Mouse (Mus musculus): Measurements from ENCODE around the gene Smyd2. TPM values are rescaled to one million over a fixed set of nuclear protein-coding genes. Genes with fewer than 3 reads are reported as not detected.
A peak's percentile ranks its signal among the peaks of the same experiment; 100 is the strongest.

Smyd2 gene
- polyA plus RNA-seq, 1 experiment from 2014 or later, result 92.6 TPM

GRCm38 (mm10) chr1:189932190-189932589 lies 10.0 kb upstream of the Smyd2 start:
- Histone ChIP-seq H3K4me1 (no peaks in the 10 kb centered on the region), H3K36me3 (no peaks in the 10 kb centered on the region), H3K4me3 (replicated peaks) (0 out of 2 replicates have a peak overlapping the region, but pooled peaks have one; percentile 5), H3K9me3 (replicated peaks) (no peaks in the 10 kb centered on the region), H3K27ac (replicated peaks) (no peak overlapping the region), H3K9ac (replicated peaks) (no peak overlapping the region), H3K27me3 (replicated peaks) (no peaks in the 10 kb centered on the region), H3K4me2 (peak overlapping the region; percentile 34)
- 11% methylated on average over 12 of the region's 12 CpGs for WGBS
- ATAC-seq (ENCODE audit: low FRiP score), result no peak

- Histone ChIP-seq H3K9ac (replicated peaks) (no peak overlapping the region), H3K27me3 (replicated peaks) (no peaks in the 10 kb centered on the region), H3K4me1 (no peaks in the 10 kb centered on the region), H3K27ac (replicated peaks) (no peak overlapping the region), H3K9me3 (replicated peaks) (no peaks in the 10 kb centered on the region), H3K4me3 (replicated peaks) (no peak overlapping the region), H3K4me2 (no peak overlapping the region), H3K36me3 (no peaks in the 10 kb centered on the region)
- no peak for ATAC-seq (ENCODE audit: low FRiP score)
- WGBS, result 43% methylated on average over 4 of the region's 4 CpGs
Observed at GRCm38 (mm10) chr1:189929896-189930295, 7.7 kb upstream of the Smyd2 start.

- no peak for ATAC-seq (ENCODE audit: low FRiP score)
- peaks cover 4% of the 10 kb centered on the region for H3K4me1 ChIP-seq
- no peak overlapping the region for H3K4me3 ChIP-seq (replicated peaks)
- no peaks in the 10 kb centered on the region for H3K36me3 ChIP-seq
- H3K27me3 ChIP-seq (replicated peaks), result 0 out of 2 replicates have a peak, but pooled peaks cover 6% of the 10 kb centered on the region
- no peak overlapping the region for H3K9ac ChIP-seq (replicated peaks)
- no peak overlapping the region for H3K27ac ChIP-seq (replicated peaks)
- no peak overlapping the region for H3K4me2 ChIP-seq
- 1% methylated on average over 6 of the region's 6 CpGs for WGBS
- no peaks in the 10 kb centered on the region for H3K9me3 ChIP-seq (replicated peaks)
Observed at GRCm38 (mm10) chr1:189927644-189928043, 5.5 kb upstream of the Smyd2 start.

GRCm38 (mm10) chr1:189926279-189926678 lies 4.1 kb upstream of the Smyd2 start:
- WGBS, result 52% methylated on average over 8 of the region's 8 CpGs
- no peak overlapping the region for H3K4me2 ChIP-seq

GRCm38 (mm10) chr1:189923871-189924568 lies 1.9 kb upstream of the Smyd2 start:
- H3K9ac ChIP-seq (replicated peaks), result no peak overlapping the region
- peaks cover 24% of the 10 kb centered on the region for H3K4me1 ChIP-seq
- 0 out of 2 replicates have a peak, but pooled peaks cover 6% of the 10 kb centered on the region for H3K27me3 ChIP-seq (replicated peaks)
- H3K27ac ChIP-seq (replicated peaks), result no peak overlapping the region
- no peak for ATAC-seq (ENCODE audit: low FRiP score)
- H3K36me3 ChIP-seq, result no peaks in the 10 kb centered on the region
- 70% methylated on average over 22 of the region's 22 CpGs for WGBS
- H3K9me3 ChIP-seq (replicated peaks), result no peaks in the 10 kb centered on the region
- H3K4me2 ChIP-seq, result no peak overlapping the region
- H3K4me3 ChIP-seq (replicated peaks), result no peak overlapping the region

More at GRCm38 (mm10) chr1:189926279-189926678, 4.1 kb upstream of the Smyd2 start:
- ATAC-seq (ENCODE audit: low FRiP score), result no peak
- no peak overlapping the region for H3K9ac ChIP-seq (replicated peaks)
- peaks cover 11% of the 10 kb centered on the region for H3K4me1 ChIP-seq
- H3K4me3 ChIP-seq (replicated peaks), result no peak overlapping the region
- no peaks in the 10 kb centered on the region for H3K9me3 ChIP-seq (replicated peaks)
- H3K36me3 ChIP-seq, result no peaks in the 10 kb centered on the region
- no peak overlapping the region for H3K27ac ChIP-seq (replicated peaks)
- 0 out of 2 replicates have a peak, but pooled peaks cover 6% of the 10 kb centered on the region for H3K27me3 ChIP-seq (replicated peaks)

GRCm38 (mm10) chr1:189923157-189923556 lies 994 bp upstream of the Smyd2 start:
- WGBS, result 87% methylated on average over 4 of the region's 4 CpGs
- Histone ChIP-seq H3K27me3 (replicated peaks) (0 out of 2 replicates have a peak, but pooled peaks cover 6% of the 10 kb centered on the region), H3K27ac (replicated peaks) (no peak overlapping the region), H3K9me3 (replicated peaks) (no peaks in the 10 kb centered on the region), H3K9ac (replicated peaks) (no peak overlapping the region), H3K4me3 (replicated peaks) (no peak overlapping the region), H3K36me3 (no peaks in the 10 kb centered on the region), H3K4me1 (peaks cover 28% of the 10 kb centered on the region), H3K4me2 (peak overlapping the region; percentile 79)
- no peak for ATAC-seq (ENCODE audit: low FRiP score)

GRCm38 (mm10) chr1:189922721-189923120 lies 558 bp upstream of the Smyd2 start:
- Histone ChIP-seq H3K4me3 (replicated peaks) (peak overlapping the region; percentile 59), H3K9me3 (replicated peaks) (no peaks in the 10 kb centered on the region), H3K4me2 (peak overlapping the region; percentile 79), H3K9ac (replicated peaks) (peak overlapping the region; percentile 53; the same call in 1 of the 2 replicates), H3K36me3 (no peaks in the 10 kb centered on the region), H3K27me3 (replicated peaks) (0 out of 2 replicates have a peak, but pooled peaks cover 6% of the 10 kb centered on the region), H3K27ac (replicated peaks) (no peak overlapping the region; the same call in 1 of the 2 replicates), H3K4me1 (peaks cover 30% of the 10 kb centered on the region)
- ATAC-seq (ENCODE audit: low FRiP score), result no peak
- WGBS, result 20% methylated on average over 9 of the region's 9 CpGs

GRCm38 (mm10) chr1:189921568-189921817 lies 670 bp downstream of the Smyd2 start:
- H3K9me3 ChIP-seq (replicated peaks), result no peaks in the 10 kb centered on the region
- no peaks in the 10 kb centered on the region for H3K36me3 ChIP-seq
- 0 out of 2 replicates have a peak overlapping the region, but pooled peaks have one; percentile 57 for H3K27ac ChIP-seq (replicated peaks)
- 0% methylated on average over 4 of the region's 4 CpGs for WGBS
- H3K4me2 ChIP-seq, result peak overlapping the region; percentile 79
- H3K4me1 ChIP-seq, result peaks cover 33% of the 10 kb centered on the region
- 0 out of 2 replicates have a peak, but pooled peaks cover 6% of the 10 kb centered on the region for H3K27me3 ChIP-seq (replicated peaks)
- ATAC-seq (ENCODE audit: low FRiP score), result no peak; the same call in 1 of the 2 replicates
- H3K9ac ChIP-seq (replicated peaks), result peak overlapping the region; percentile 53
- peak overlapping the region; percentile 59 for H3K4me3 ChIP-seq (replicated peaks)

- Histone ChIP-seq H3K9me3 (replicated peaks) (no peaks in the 10 kb centered on the region), H3K27me3 (replicated peaks) (0 out of 2 replicates have a peak, but pooled peaks cover 6% of the 10 kb centered on the region), H3K36me3 (no peaks in the 10 kb centered on the region), H3K4me2 (peak overlapping the region; percentile 79), H3K9ac (replicated peaks) (peak overlapping the region; percentile 53), H3K27ac (replicated peaks) (no peak overlapping the region), H3K4me3 (replicated peaks) (peak overlapping the region; percentile 59), H3K4me1 (peaks cover 33% of the 10 kb centered on the region)
- 36% methylated on average over 28 of the region's 28 CpGs for WGBS
- ATAC-seq (ENCODE audit: low FRiP score), result peak; percentile 8; the same call in 1 of the 2 replicates
Observed at GRCm38 (mm10) chr1:189920701-189921567, 1.2 kb downstream of the Smyd2 start.

- whole genome bisulfite sequencing, result 84% methylated on average over 3 of the region's 3 CpGs
- no peak overlapping the region for H3K9ac ChIP-seq (replicated peaks)
- ATAC-seq (ENCODE audit: low FRiP score), result no peak
Observed at GRCm38 (mm10) chr1:189919756-189920155, 2.4 kb downstream of the Smyd2 start.

GRCm38 (mm10) chr1:189917126-189917500 lies 5.0 kb downstream of the Smyd2 start:
- no peak overlapping the region for H3K4me2 ChIP-seq
- H3K4me1 ChIP-seq, result peaks cover 26% of the 10 kb centered on the region
- no peak overlapping the region for H3K27ac ChIP-seq (replicated peaks)
- WGBS, result 41% methylated on average over 4 of the region's 4 CpGs
- H3K9me3 ChIP-seq (replicated peaks), result no peaks in the 10 kb centered on the region
- H3K4me3 ChIP-seq (replicated peaks), result no peak overlapping the region
- H3K9ac ChIP-seq (replicated peaks), result no peak overlapping the region
- no peaks in the 10 kb centered on the region; the same call in 1 of the 2 replicates for H3K36me3 ChIP-seq
- ATAC-seq (ENCODE audit: low FRiP score), result no peak
- no peaks in the 10 kb centered on the region for H3K27me3 ChIP-seq (replicated peaks)

More at GRCm38 (mm10) chr1:189919756-189920155, 2.4 kb downstream of the Smyd2 start:
- no peak overlapping the region for H3K27ac ChIP-seq (replicated peaks)
- no peak overlapping the region for H3K4me2 ChIP-seq
- H3K4me3 ChIP-seq (replicated peaks), result no peak overlapping the region
- peaks cover 33% of the 10 kb centered on the region for H3K4me1 ChIP-seq
- 0 out of 2 replicates have a peak, but pooled peaks cover 5% of the 10 kb centered on the region for H3K27me3 ChIP-seq (replicated peaks)
- H3K36me3 ChIP-seq, result no peaks in the 10 kb centered on the region
- no peaks in the 10 kb centered on the region for H3K9me3 ChIP-seq (replicated peaks)

Data from neural tube, embryonic 15.5 days (tissue).